In genomic region chr16:30607868-30608267, GRCm38 (mm10) we compare ENCODE assay signal across 17 mouse cellular contexts. TPM values are rescaled to one million over a fixed set of nuclear protein-coding genes. Genes with fewer than 3 reads are reported as not detected.
A peak's percentile ranks its signal among the peaks of the same experiment; 100 is the strongest.
DNase-seq lines count a peak whose midpoint lies in the region; ATAC-seq lines count a peak whose summit lies in the region.
"Had no signal": no experiment of that assay in that cellular context is flagged by ENCODE, and none has a peak within 500 bp of the region (broad histone marks: within the 10 kb centered on the region; RNA-seq: fewer than 3 reads in every experiment).

No protein-coding gene starts in this region.

- peak; percentile 16 for DNase-seq in lung, postnatal 10 days
- DNase-seq in lung, postnatal 4 days = no peak
- peak; percentile 74 to 81 for DNase-seq in spleen, postnatal 36 days (ENCODE audit: low spot score in 2 of 2)
- DNase-seq in spleen, postnatal 4 days (ENCODE audit: low spot score in 2 of 2) = no peak
- DNase-seq in left cerebral cortex, adult 9 months (ENCODE audit: low spot score in 2 of 2) = no peak
- DNase-seq: adrenal gland, adult 2 months; adrenal gland, postnatal 25 days; cerebellum, adult 8-10 months; cerebellum, postnatal 14 days; embryo, embryonic 11 days; gastrocnemius, postnatal 36 days; heart, adult 11 months; heart, postnatal 10 days; heart, postnatal 4 days had no signal

- ATAC-seq in neutrophil, adult 5-6 weeks (ENCODE audit: extremely low read depth, insufficient number of reproducible peaks, low FRiP score, poor library complexity, severe bottlenecking) = peak; percentile 51; the same call in 1 of the 2 replicates
- no peak for ATAC-seq in megakaryocyte-erythroid progenitor cell, adult 5-6 weeks (replicated peaks; ENCODE audit: low FRiP score, low TSS enrichment, poor library complexity, severe bottlenecking)
- ATAC-seq: forebrain, embryonic 15.5 days had no signal

RNA-seq across cellular contexts. Expression of gene Fam43a, which starts 8.3 kb away (rescaled TPM):
- total RNA-seq in neutrophil, adult 5-6 weeks (2017) = 43.5 and 46.5 TPM in 2 replicates
- total RNA-seq in megakaryocyte-erythroid progenitor cell, adult 5-6 weeks (2014; fragmentation: Nextera tagmentation) = 0.82 and 2.4 TPM in 2 replicates
- 0.75 and 2.4 TPM in 2 replicates for total RNA-seq in megakaryocyte-erythroid progenitor cell, adult 5-6 weeks (2017)

RNA-seq across cellular contexts. Expression of gene Lsg1, which starts 20.5 kb away (rescaled TPM):
- total RNA-seq in neutrophil, adult 5-6 weeks (2017) = 58.8 and 71.8 TPM in 2 replicates
- total RNA-seq in megakaryocyte-erythroid progenitor cell, adult 5-6 weeks (2014; fragmentation: Nextera tagmentation) = 55.9 and 70.8 TPM in 2 replicates
- total RNA-seq in megakaryocyte-erythroid progenitor cell, adult 5-6 weeks (2017) = 85.3 and 89.6 TPM in 2 replicates

RNA-seq across cellular contexts. Expression of gene Tmem44, which starts 57.2 kb away (rescaled TPM):
- not detected in 2 replicates for total RNA-seq in neutrophil, adult 5-6 weeks (2017)
- 0.25 TPM in 1 of 2 replicates, not detected in the other for total RNA-seq in megakaryocyte-erythroid progenitor cell, adult 5-6 weeks (2014; fragmentation: Nextera tagmentation)
- 0.14 and 0.30 TPM in 2 replicates for total RNA-seq in megakaryocyte-erythroid progenitor cell, adult 5-6 weeks (2017)

Comparison
In these comparisons a context has a peak if more than half of its experiments do, and no peak if none do; other contexts are left out.
1. DNase-seq: peak in lung, postnatal 10 days (single experiment) and spleen, postnatal 36 days (2 of 2); none in lung, postnatal 4 days (0 of 2), spleen, postnatal 4 days (0 of 2) and left cerebral cortex, adult 9 months (0 of 2).
2. RNA of gene Fam43a, which starts 8.3 kb away (total RNA-seq): 43.5 to 46.5 TPM in neutrophil, adult 5-6 weeks; 0.75 to 2.4 TPM in megakaryocyte-erythroid progenitor cell, adult 5-6 weeks; every median in the first group is over 10 times any median in the second.